Mouse (Mus musculus) heart, adult 8-10 months (tissue): ENCODE data around the gene Myh11. TPM values are rescaled to one million over a fixed set of nuclear protein-coding genes. Genes with fewer than 3 reads are reported as not detected.
A peak's percentile ranks its signal among the peaks of the same experiment; 100 is the strongest.

Source experiments
- DNase-seq: peaks from one replicate; pipeline ENCODE4 v3.0.0; 2022; ENCODE audit warnings: low spot score
- total RNA-seq, 4 experiments: library from RNA; stranded (reverse); gene quantifications; 2 replicates each; pipeline ENCODE4 v1.2.4; 2022

Gene Myh11
- 10 to 100 TPM; 17.3 to 28.2 (median 21.5) TPM for total RNA-seq

GRCm38 (mm10) chr16:14291223-14291622, at the start of gene Myh11:
TSS of gene Myh11 (minus strand) at chr16:14291372.
- peak; percentile 74 for DNase-seq

GRCm38 (mm10) chr16:14328156-14328555, 37.0 kb upstream of the Myh11 start:
- DNase-seq: no peak

- DNase-seq: no peak
Measured at GRCm38 (mm10) chr16:14320494-14320893, 29.3 kb upstream of the Myh11 start.

- DNase-seq: no peak
Measured at GRCm38 (mm10) chr16:14319681-14320080, 28.5 kb upstream of the Myh11 start.

- DNase-seq: peak; percentile 96
Measured at GRCm38 (mm10) chr16:14316884-14317876, 26.0 kb upstream of the Myh11 start, which contains the start of gene Fopnl. TSS of gene Fopnl (minus strand) at chr16:14317405.

GRCm38 (mm10) chr16:14312914-14313313, 21.7 kb upstream of the Myh11 start:
- no peak for DNase-seq

- DNase-seq: no peak
Measured at GRCm38 (mm10) chr16:14311371-14311770, 20.2 kb upstream of the Myh11 start.

GRCm38 (mm10) chr16:14309833-14310232, 18.7 kb upstream of the Myh11 start:
- no peak for DNase-seq

- DNase-seq: no peak
Measured at GRCm38 (mm10) chr16:14308245-14309073, 17.3 kb upstream of the Myh11 start.

- DNase-seq: no peak
Measured at GRCm38 (mm10) chr16:14307373-14307772, 16.2 kb upstream of the Myh11 start.

- no peak for DNase-seq
Measured at GRCm38 (mm10) chr16:14306451-14306850, 15.3 kb upstream of the Myh11 start.

- DNase-seq: no peak
Measured at GRCm38 (mm10) chr16:14304791-14305190, 13.6 kb upstream of the Myh11 start.

GRCm38 (mm10) chr16:14303676-14304075, 12.5 kb upstream of the Myh11 start:
- DNase-seq: no peak

- no peak for DNase-seq
Measured at GRCm38 (mm10) chr16:14303148-14303547, 12.0 kb upstream of the Myh11 start.

GRCm38 (mm10) chr16:14298461-14298860, 7.3 kb upstream of the Myh11 start:
- no peak for DNase-seq

GRCm38 (mm10) chr16:14297746-14298145, 6.6 kb upstream of the Myh11 start:
- no peak for DNase-seq

GRCm38 (mm10) chr16:14297137-14297536, 6.0 kb upstream of the Myh11 start:
- no peak for DNase-seq

GRCm38 (mm10) chr16:14296544-14297124, 5.5 kb upstream of the Myh11 start:
- no peak for DNase-seq

GRCm38 (mm10) chr16:14295291-14295690, 4.1 kb upstream of the Myh11 start:
- no peak for DNase-seq

- peak; percentile 6 for DNase-seq
Measured at GRCm38 (mm10) chr16:14292205-14293199, 1.3 kb upstream of the Myh11 start.
